Mouse (Mus musculus) heart, embryonic 11.5 days (tissue): Measurements from ENCODE around the gene 1700067P10Rik. TPM values are rescaled to one million over a fixed set of nuclear protein-coding genes. Genes with fewer than 3 reads are reported as not detected.

ENCODE experiments used
- ATAC-seq: fragments of 200-750 bp; cut with Nextera tagmentation; replicated peaks from 2 replicates; pipeline ENCODE4 v1.8.0; 2017; ENCODE audit warnings: moderate library complexity; ENCODE audit not compliant: insufficient number of reproducible peaks, low FRiP score, low TSS enrichment
- H3K27ac ChIP-seq: fragments of 300-500 bp; sonication (generic); 2 replicates; pipeline ENCODE4 v1.5.1; 2014; ENCODE audit warnings: mild to moderate bottlenecking, low read depth, low read length
- H3K27me3 ChIP-seq: fragments of 300-500 bp; sonication (generic); 2 replicates; pipeline ENCODE4 v1.6.1; 2014; ENCODE audit warnings: mild to moderate bottlenecking, low read length, mixed read lengths; ENCODE audit not compliant: control insufficient read depth, insufficient read depth
- H3K36me3 ChIP-seq: fragments of 300-500 bp; sonication (generic); 2 replicates; pipeline ENCODE4 v1.6.1; 2014; ENCODE audit warnings: mild to moderate bottlenecking, low read length, moderate library complexity, mixed read lengths; ENCODE audit not compliant: control insufficient read depth, insufficient read depth
- H3K4me1 ChIP-seq: fragments of 300-500 bp; sonication (generic); 2 replicates; pipeline ENCODE4 v1.6.1; 2014; ENCODE audit warnings: low read length; ENCODE audit not compliant: control insufficient read depth, insufficient read depth
- H3K4me2 ChIP-seq: fragments of 300-500 bp; sonication (generic); 2 replicates; pipeline ENCODE4 v1.6.1; 2014; ENCODE audit warnings: mild to moderate bottlenecking, moderate library complexity
- H3K4me3 ChIP-seq: fragments of 300-500 bp; sonication (generic); 2 replicates; pipeline ENCODE4 v1.5.1; 2014; ENCODE audit warnings: low read depth, low read length
- H3K9ac ChIP-seq: fragments of 300-500 bp; sonication (generic); 2 replicates; pipeline ENCODE4 v1.6.1; 2014; ENCODE audit warnings: mild to moderate bottlenecking, low read depth, low read length, moderate library complexity
- H3K9me3 ChIP-seq: fragments of 300-500 bp; sonication (generic); replicated peaks from 2 replicates; pipeline ENCODE4 v1.6.1; 2016; ENCODE audit warnings: low read length; ENCODE audit not compliant: control insufficient read depth
- WGBS: fragments of 180-500 bp; shearing (Covaris S2); extraction: QIAGEN DNeasy Blood & Tissue Kit; methylation state at CpG from one replicate; pipeline ENCODE4 v1.1.7; 2014; ENCODE audit not compliant: insufficient replicate concordance; 5-methylcytosine and 5-hydroxymethylcytosine counted together
- polyA plus RNA-seq: library from polyadenylated mRNA; unstranded; fragments of >200 nt; fragmentation: Nextera tagmentation; extraction: Ambion mirVana; gene quantifications from 2 replicates; pipeline ENCODE4 v1.2.1, GENCODE M21; 2014

The 1700067P10Rik gene
- polyA plus RNA-seq, result not detected in 2 replicates

DNA sequence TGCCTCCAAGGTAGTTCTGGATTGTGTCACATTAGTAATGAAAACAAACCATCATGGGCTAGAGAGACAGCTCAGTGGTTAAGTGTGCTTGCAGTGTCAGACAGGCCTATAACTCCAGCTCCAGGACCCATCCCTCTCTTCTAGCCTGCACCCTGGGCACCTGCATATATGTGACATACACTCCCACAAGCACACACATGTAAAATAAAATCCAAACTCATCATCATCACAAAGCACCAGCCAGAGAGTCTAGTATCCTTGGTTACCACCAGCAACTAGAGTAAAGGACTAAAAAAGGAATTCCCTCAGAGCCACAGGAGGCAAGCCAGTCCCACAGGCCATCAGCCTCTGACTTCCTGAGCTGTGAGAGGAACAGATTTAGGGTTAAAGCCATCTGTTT lies at the start of gene 1700067P10Rik:
1700067P10Rik (plus strand) TSS at position 301 of the 400 bp plus-strand sequence.
- Histone ChIP-seq H3K4me3 (no peak within 1 kb of the TSS), H3K27ac (no peak within 1 kb of the TSS), H3K9ac (no peak within 1 kb of the TSS), H3K9me3 (no peaks in the 10 kb centered on the region), H3K27me3 (peaks cover 6% of the 10 kb centered on the region), H3K4me1 (no peaks in the 10 kb centered on the region), H3K36me3 (no peaks in the 10 kb centered on the region), H3K4me2 (no peak within 1 kb of the TSS)
- ATAC-seq, result no peak

DNA sequence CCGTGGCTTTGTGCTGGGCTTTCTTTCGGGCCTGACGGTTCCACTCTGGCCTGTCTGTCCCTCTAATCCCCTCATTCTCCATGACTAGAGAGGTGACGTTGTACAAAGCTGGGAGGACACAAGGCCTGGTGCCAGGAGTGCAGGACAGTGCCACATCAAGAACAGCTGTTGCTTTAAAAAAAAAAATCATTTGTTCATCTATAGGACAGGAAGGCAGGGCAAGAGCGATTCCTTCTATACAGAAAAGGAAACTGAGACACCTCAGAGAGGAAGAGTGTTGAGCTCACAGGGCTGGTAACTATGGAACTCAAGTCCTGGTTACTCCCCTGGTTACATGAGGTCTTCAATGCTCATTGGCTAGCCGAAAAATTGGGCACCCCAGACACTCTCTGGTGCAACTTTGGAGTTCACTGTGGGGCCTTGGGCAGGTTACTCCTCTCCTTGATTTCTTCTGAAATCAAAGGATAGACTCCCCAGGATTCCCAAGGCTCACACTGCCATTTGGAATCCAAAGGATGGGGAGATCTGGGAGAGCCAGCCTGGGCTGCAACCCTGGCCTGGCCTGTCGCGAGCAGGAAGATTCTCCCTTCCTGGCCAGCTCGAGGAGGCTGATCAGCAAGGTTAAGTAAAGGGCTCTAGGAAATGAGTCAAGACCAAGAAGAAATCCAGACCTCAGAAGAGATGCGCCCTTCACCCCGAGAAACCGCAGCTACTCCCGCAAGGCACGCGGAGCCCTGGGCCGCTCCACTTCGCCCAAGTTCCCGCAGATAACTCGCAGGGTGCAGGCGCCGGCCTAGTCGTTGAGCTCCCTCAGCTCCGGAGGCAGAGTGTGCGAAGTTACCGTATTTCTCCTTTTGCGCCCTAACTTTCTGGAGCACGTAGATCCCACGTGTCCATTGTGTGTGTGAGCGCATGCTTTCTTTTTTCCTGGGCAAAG lies 47.5 kb upstream of the 1700067P10Rik start:
- Histone ChIP-seq H3K4me1 (peaks cover 6% of the 10 kb centered on the region; the same call in 1 of the 2 replicates), H3K27ac (0 out of 2 replicates have a peak overlapping the region, but pooled peaks have one; percentile 24), H3K27me3 (no peaks in the 10 kb centered on the region), H3K36me3 (no peaks in the 10 kb centered on the region), H3K9ac (peak overlapping the region; percentile 11; the same call in 1 of the 2 replicates), H3K4me2 (peak overlapping the region; percentile 44), H3K4me3 (peak overlapping the region; percentile 11; the same call in 1 of the 2 replicates), H3K9me3 (no peaks in the 10 kb centered on the region)
- ATAC-seq, result 0 out of 2 replicates have a peak, but pooled peaks have one; percentile 49
- 8% methylated on average over 29 of the region's 29 CpGs for WGBS

GRCm38 (mm10) chr17:48043154-48043880 lies 45.8 kb upstream of the 1700067P10Rik start:
- peaks cover 6% of the 10 kb centered on the region; the same call in 1 of the 2 replicates for H3K4me1 ChIP-seq
- no peak overlapping the region for H3K4me3 ChIP-seq
- H3K27ac ChIP-seq, result no peak overlapping the region
- H3K27me3 ChIP-seq, result no peaks in the 10 kb centered on the region; the same call in 1 of the 2 replicates
- ATAC-seq, result no peak
- no peaks in the 10 kb centered on the region for H3K36me3 ChIP-seq
- H3K4me2 ChIP-seq, result no peak overlapping the region
- 69% methylated on average over 5 of the region's 5 CpGs for WGBS
- H3K9ac ChIP-seq, result no peak overlapping the region
- H3K9me3 ChIP-seq, result no peaks in the 10 kb centered on the region

DNA sequence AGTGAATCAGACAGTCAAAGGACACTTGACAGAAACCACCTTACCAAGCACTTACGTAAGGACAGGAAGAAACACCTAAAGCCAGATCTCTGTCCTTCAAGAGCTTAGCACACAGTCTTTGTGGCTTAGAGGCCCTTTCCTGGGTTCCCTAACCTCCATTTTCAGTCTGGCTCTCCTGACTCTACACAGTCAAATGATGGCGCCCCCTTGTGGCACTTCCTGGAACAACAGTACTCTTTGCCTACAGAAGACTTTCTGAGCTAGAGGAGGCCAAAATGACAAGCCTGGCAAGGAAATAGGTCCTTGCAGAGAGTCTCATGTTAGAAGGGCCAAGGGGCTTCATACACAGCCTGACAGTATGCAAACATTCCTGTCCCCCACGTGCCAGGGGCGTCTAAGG lies 43.5 kb upstream of the 1700067P10Rik start:
- Histone ChIP-seq H3K27me3 (no peaks in the 10 kb centered on the region; the same call in 1 of the 2 replicates), H3K36me3 (no peaks in the 10 kb centered on the region), H3K4me3 (no peak overlapping the region), H3K9ac (no peak overlapping the region), H3K4me1 (peaks cover 6% of the 10 kb centered on the region; the same call in 1 of the 2 replicates), H3K27ac (no peak overlapping the region), H3K4me2 (no peak overlapping the region), H3K9me3 (no peaks in the 10 kb centered on the region)
- WGBS, result 31% methylated on average over 4 of the region's 4 CpGs
- no peak for ATAC-seq

- Histone ChIP-seq H3K4me1 (no peaks in the 10 kb centered on the region), H3K9ac (no peak overlapping the region), H3K36me3 (no peaks in the 10 kb centered on the region), H3K4me2 (no peak overlapping the region), H3K4me3 (no peak overlapping the region), H3K9me3 (no peaks in the 10 kb centered on the region), H3K27ac (no peak overlapping the region), H3K27me3 (peaks cover 15% of the 10 kb centered on the region)
- ATAC-seq, result no peak
- WGBS, result 51% methylated on average over 5 of the region's 5 CpGs
Observed at GRCm38 (mm10) chr17:48051638-48052337, 37.3 kb upstream of the 1700067P10Rik start.

DNA sequence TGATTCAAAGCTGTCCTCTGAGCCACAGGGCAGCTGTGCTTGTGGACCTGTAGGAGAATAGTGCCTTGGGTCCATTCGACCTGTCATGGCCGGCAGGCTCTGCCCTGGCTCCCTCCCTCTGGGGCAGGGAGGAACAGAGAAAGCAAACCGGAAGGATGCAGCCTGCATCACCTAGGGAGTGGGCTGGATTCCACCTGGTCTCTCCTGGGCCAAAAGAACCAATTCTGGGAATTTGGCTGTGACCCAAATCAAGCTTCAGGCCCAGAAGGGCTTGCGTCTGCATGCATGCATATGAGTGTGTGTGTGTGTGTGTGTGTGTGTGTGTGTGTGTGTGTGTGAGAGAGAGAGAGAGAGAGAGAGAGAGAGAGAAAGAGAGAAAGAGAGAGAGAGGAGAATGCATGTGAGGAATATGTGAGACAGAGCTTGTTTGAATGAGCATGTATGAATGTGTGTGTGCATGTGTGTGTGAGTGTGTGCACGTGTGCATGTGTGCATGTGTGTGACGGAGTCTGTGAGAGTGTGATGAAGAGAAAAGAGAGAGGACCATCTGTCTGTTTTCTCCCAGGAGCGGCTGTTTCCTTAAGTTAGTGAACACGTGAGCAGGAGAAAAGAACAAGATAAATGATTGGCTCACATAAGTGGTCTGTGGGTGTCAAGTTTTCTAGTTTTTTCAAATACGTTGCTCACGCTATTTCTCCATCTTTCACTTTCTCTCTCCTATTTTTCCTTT lies 36.6 kb upstream of the 1700067P10Rik start:
- Histone ChIP-seq H3K9me3 (no peaks in the 10 kb centered on the region), H3K27ac (no peak overlapping the region), H3K4me2 (no peak overlapping the region), H3K27me3 (peaks cover 17% of the 10 kb centered on the region), H3K4me3 (no peak overlapping the region), H3K4me1 (peaks cover 2% of the 10 kb centered on the region; the same call in 1 of the 2 replicates), H3K9ac (no peak overlapping the region), H3K36me3 (no peaks in the 10 kb centered on the region)
- 76% methylated on average over 10 of the region's 10 CpGs for WGBS
- ATAC-seq, result no peak

DNA sequence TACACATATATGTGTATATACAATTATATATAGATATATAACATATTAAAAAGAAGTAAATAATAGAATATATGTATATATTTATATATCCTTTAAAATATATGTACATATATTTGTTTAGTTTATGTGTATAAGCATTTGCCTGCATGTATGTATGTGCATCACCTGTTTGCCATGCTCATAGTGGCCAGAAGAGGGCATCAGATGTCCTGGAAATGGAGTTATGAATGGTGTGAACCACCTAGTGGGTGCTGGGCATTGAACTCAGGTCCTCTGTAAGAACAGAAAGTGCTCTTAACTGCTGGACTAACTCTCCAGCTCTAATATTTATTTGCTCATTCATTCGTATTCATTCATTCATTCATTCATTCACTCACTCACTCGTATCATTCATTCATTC lies 35.5 kb upstream of the 1700067P10Rik start:
- H3K4me2 ChIP-seq, result no peak overlapping the region
- H3K27ac ChIP-seq, result no peak overlapping the region
- H3K9ac ChIP-seq, result no peak overlapping the region
- peaks cover 27% of the 10 kb centered on the region for H3K27me3 ChIP-seq
- 81% methylated on average over 2 of the region's 2 CpGs for WGBS
- no peak overlapping the region for H3K4me3 ChIP-seq
- ATAC-seq, result no peak
- peaks cover 8% of the 10 kb centered on the region; the same call in 1 of the 2 replicates for H3K4me1 ChIP-seq
- H3K9me3 ChIP-seq, result no peaks in the 10 kb centered on the region
- H3K36me3 ChIP-seq, result no peaks in the 10 kb centered on the region
